Mouse (Mus musculus): ENCODE results near the gene Lig1.

Lig1 gene

DNA sequence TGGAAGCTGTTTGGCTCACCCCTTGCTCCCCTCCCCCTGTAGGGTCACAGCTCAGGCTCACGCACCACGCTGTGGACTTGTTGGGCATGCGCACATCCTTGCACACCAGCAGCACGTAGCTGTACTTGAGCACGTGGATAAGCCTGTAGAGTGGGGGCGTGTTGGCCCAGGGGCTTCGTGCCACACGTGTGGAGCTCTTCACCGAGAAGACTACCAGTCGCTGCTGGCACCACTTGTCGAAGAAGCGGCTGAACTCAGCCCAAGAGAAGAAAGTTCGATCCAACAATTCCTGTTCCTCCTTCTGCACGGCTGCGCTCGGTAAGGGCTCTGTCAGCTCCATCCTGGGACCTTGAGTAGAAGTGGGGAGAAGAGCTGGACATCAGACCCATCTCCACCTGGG is at the start of gene Lig1:
TSS of gene Lig1 (plus strand) at position 203 of the 400 bp plus-strand sequence.
- in situ Hi-C loops (cut with MboI, MseI), result loop anchor here (10.0 kb wide), 2 partner anchors 222 to 392 kb away; partner anchors contain the start of genes Mzf1 and Zfp128

- in situ Hi-C loops (cut with MboI, MseI), result no loop called here
Measured at GRCm38 (mm10) chr7:13260746-13261700, 16.1 kb upstream of the Lig1 start.

- in situ Hi-C loops (cut with MboI, MseI), result no loop called here
Measured at GRCm38 (mm10) chr7:13263851-13264250, 13.2 kb upstream of the Lig1 start.

DNA sequence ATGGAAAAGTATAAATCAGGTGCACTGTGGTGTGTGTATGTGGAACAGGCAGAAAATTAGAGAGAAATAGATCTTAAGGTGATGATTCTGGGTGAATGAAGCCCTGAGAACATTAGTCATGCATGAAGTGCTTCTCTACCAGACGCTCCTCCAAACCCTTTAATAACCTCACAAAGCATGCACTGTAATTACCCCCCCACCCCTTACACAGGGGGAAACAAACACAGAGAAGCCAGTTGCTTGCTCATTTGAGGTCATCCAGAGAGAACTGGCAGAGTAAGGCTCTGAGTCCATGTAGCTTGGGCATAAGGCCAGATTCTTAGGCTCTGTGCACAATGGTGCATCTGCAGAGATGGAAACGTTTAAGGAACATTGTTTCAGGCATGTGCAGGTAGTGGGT is 12.7 kb upstream of the Lig1 start:
- in situ Hi-C loops (cut with MboI, MseI), result no loop called here

GRCm38 (mm10) chr7:13268749-13269260 is 8.3 kb upstream of the Lig1 start:
- in situ Hi-C loops (cut with MboI, MseI), result no loop called here

DNA sequence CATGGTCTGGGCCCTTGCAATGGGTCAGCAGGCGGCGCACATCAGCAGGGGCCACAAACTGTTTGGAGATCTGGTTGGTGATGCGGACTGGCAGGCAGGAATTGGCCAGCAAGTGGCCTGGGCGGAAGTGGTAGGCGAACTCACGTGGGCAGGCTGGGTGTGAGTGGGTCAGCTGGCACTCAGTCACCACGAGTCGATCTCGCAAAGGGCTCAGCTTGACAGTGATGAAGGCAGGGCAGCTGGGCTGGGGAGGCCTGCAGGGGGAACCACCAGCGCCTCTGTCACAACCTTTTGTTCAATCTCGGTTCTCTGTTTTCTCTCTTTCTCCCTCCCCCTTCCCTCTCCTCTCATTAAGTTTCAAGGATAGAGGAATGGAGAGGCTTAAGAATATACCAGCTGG is 7.7 kb upstream of the Lig1 start:
- in situ Hi-C loops (cut with MboI, MseI), result no loop called here

- in situ Hi-C loops (cut with MboI, MseI), result loop anchor here (10.0 kb wide), 2 partner anchors 217 to 387 kb away; partner anchors contain the start of genes Mzf1 and Zfp128
Measured at GRCm38 (mm10) chr7:13271704-13272103, 5.4 kb upstream of the Lig1 start.

DNA sequence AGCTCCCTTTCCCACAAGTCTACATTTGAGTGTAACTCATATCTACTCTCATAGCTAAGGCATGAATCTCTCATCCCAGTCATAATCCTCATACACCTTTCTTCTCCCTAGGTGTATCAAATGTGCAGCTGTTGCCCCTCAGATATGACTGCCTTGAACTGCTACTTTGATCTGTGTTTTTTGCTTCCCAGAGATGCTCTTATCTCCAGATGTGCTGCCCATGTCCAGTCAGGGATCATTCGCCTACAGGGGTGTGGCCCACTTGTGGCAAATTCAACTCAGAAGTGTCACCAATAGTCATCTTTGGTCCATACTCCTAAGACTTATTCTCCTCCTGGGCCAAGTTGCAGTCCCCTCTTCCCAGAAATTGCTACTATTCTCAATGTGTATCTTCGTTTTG is 750 bp downstream of the Lig1 start:
- in situ Hi-C loops (cut with MboI, MseI), result loop anchor here (10.0 kb wide), 2 partner anchors 223 to 393 kb away; partner anchors contain the start of genes Mzf1 and Zfp128

DNA sequence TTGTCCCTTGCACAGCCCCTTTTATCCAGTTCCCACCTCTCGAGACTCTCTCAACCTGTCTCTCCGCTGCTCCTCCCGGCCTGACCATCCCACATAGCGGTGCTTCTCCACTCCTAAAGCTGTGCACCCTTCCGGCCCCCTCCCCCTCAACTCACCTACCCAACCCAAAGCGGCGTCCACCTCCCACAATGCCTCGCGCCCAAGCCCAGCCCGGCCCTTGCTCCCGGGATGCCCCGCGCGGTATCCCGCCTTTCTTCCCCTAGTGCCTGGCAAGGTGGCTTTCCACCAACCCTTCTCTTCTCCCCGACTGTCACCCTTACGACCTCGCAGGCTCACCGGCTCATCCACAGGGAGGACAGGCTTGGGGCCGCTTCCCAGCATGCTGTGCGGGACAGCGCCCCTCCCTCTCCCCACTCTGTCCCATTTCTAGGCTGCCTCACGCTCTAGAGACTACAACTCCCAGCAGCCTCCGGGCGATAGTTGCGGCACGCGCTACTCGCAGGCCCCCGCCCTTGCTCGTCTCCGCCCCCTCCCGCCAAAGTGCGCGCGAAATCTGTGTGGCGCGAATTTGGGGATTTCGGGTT is 1.3 kb downstream of the Lig1 start, which contains the start of gene Zswim9:
TSS of gene Zswim9 (minus strand) at position 414 of the 584 bp plus-strand sequence.
- in situ Hi-C loops (cut with MboI, MseI), result loop anchor here (10.0 kb wide), 2 partner anchors 224 to 394 kb away; partner anchors contain the start of genes Mzf1 and Zfp128

DNA sequence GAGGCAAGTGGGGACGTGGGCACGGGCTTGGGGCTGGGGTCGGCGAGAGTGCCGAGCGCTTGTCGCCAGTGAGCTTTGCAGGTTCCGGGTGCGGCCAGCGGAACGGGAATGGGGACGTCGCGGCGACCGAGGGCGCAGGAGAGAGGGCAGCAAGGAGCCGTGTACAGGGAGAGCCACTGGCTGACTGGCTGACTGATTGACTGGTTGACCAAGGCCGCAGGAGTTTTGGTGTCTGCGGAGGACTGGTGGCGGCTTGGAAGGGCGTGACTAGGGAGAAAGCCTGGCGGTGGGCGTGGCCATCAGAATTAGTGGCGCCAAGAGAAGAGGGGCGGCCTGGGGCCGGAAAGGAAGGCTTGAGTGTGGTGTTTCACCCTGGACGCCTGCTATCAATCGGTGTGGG is 1.9 kb downstream of the Lig1 start:
- in situ Hi-C loops (cut with MboI, MseI), result loop anchor here (10.0 kb wide), 2 partner anchors 224 to 394 kb away; partner anchors contain the start of genes Mzf1 and Zfp128

DNA sequence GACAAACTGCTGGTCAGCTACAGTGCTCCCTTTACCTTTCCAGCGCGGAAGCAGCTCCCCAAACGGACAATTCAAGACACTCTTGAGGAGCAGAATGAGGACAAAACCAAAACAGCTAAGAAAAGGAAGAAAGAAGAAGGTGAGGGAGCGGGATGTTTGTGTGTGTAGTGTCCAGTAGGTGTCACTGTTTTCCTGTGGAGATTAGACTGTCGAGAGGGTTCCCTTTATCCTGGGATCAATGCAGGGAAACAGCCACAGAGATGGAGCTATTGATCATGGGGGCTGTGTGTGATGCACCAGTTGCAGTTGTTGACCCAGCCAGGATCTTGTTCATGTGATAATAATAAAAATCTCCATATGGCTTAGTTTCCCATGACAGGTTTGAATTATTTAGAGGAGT is 11.5 kb downstream of the Lig1 start:
- in situ Hi-C loops (cut with MboI, MseI), result no loop called here

DNA sequence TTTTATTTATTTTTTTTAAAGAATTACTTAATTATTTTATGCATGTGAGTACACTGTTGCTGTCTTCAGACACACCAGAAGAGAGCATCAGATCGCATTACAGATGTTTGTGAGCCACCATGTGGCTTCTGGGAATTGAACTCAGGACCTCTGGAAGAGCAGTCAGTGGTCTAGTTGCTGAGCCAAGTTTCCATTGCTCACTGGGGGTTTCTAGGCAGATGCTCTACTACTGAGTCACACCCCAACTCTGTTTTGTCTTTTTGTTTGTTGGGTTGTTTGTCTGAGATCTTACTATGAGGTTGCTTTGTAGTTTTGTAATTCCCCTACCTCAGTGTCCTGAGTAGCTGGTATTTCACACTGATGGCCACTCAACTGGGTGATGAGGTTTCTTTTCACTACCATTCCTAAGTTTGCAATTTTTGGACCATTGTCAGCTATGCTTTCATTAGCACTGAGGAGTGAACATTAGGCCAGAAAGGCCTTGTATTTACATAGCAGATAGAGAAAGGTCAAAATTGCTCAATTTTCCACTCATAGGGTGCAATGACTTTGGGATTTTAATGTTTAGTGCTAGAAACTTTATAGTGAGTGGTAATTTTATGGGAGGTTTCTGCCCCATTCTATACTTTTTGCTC is 13.1 kb downstream of the Lig1 start:
- in situ Hi-C loops (cut with MboI, MseI), result no loop called here

- in situ Hi-C loops (cut with MboI, MseI), result no loop called here
Measured at GRCm38 (mm10) chr7:13291370-13291769, 14.3 kb downstream of the Lig1 start.

GRCm38 (mm10) chr7:13293878-13294855 is 17.1 kb downstream of the Lig1 start:
- in situ Hi-C loops (cut with MboI, MseI), result no loop called here

GRCm38 (mm10) chr7:13295256-13295655 is 18.2 kb downstream of the Lig1 start:
- in situ Hi-C loops (cut with MboI, MseI), result no loop called here

DNA sequence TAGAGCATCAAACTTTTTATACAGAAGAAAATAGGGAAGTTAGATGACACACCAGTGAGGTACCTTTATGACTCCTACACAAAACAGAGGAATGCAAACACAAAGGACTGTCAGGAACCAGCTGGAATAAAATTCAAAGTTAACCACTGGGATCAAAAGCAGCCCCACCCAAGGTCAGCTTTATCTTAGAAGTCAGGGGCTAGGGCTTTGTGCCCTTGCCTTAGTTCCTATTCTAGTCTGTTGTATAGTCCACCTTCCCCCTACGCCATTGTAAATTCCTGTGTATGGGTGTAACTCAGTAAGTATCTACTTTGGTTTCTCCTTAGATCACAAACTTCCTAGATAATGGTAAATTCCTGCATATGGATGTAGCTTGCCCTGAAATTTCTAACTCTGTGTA is 20.6 kb downstream of the Lig1 start:
- in situ Hi-C loops (cut with MboI, MseI), result no loop called here

DNA sequence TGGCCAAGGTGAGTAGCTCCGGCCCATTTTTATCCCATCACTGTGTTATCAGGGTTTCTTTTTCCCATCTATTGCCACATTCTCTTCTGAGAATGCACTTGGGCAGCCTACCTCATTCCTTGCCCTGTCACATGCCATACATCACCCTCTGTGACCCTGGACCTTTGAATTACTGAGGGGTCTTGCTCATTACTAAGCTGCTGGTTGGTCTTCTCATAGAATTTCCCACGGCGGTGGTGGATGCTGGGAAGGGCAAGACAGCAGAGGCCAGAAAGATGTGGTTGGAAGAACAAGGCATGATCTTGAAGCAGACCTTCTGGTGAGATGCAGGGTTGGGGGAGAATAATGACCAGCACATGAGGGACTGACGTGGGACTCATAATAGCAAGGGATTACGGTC is 21.7 kb downstream of the Lig1 start:
- in situ Hi-C loops (cut with MboI, MseI), result no loop called here

- in situ Hi-C loops (cut with MboI, MseI), result no loop called here
Measured at GRCm38 (mm10) chr7:13301643-13302042, 24.6 kb downstream of the Lig1 start.

- in situ Hi-C loops (cut with MboI, MseI), result no loop called here
Measured at GRCm38 (mm10) chr7:13302780-13303179, 25.7 kb downstream of the Lig1 start.

- in situ Hi-C loops (cut with MboI, MseI), result no loop called here
Measured at GRCm38 (mm10) chr7:13303372-13303771, 26.3 kb downstream of the Lig1 start.

GRCm38 (mm10) chr7:13309407-13309806 is 32.3 kb downstream of the Lig1 start:
- in situ Hi-C loops (cut with MboI, MseI), result no loop called here

Data from T-helper 2 cell (primary cell).